Mouse (Mus musculus): ENCODE data around the gene Zfp229. TPM values are rescaled to one million over a fixed set of nuclear protein-coding genes. Genes with fewer than 3 reads are reported as not detected.
"Not testable (repeated sequence)": the region's sequence is repeated elsewhere in the genome, so short reads cannot be mapped to it uniquely, and the experiment has no call there.

Gene Zfp229
- total RNA-seq (2021): 12.3 and 14.2 TPM in 2 replicates
- long read RNA-seq, full-length matches to known transcripts: 1 of 4 reads
- long read RNA-seq, partial matches to known transcripts: 0 of 4 reads
- long read RNA-seq, other reads (novel, unspliced or antisense): 3 of 4 reads

DNA sequence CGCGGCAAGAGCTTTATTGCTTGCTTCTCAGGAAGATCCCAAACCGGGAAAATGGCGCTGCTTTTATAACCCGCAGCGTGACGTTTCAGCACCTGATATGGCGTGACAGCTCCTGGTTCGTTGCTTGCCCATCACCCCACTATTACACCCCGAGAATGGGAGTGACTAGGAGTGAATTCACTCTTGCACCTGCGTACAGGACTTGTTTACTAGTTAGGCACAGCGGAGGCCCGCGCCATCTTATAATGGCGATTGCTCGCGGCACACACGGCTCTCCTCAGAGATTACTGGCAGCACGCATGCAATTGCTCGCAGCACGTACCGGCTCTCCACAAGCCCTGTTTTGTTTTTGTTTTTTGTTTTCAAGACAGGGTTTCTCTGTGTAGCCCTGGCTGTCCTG lies at the start of gene Zfp229:
Gene Zfp229, plus strand, starts transcription at position 301 of the 400 bp plus-strand sequence.
- DNase-seq: not testable (repeated sequence)

DNA sequence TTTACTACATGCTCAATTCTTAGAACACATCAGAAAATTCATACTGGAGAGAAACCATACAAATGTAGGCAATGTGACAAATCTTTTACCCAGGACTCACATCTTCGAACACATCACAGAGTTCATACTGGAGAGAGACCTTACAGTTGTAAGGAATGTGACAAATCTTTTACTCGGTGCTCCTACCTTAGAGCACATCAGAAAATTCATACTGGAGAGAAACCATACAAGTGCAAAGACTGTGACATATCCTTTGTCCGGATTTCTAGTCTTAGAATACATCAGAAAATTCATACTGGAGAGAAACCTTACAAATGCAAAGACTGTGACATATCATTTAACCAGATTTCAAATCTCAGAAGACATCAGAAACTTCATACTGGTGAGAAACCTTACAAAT lies 39.0 kb upstream of the Zfp229 start, which contains the start of gene Gm10226:
Gene Gm10226, plus strand, starts transcription at position 301 of the 400 bp plus-strand sequence.
- DNase-seq: no peak

DNA sequence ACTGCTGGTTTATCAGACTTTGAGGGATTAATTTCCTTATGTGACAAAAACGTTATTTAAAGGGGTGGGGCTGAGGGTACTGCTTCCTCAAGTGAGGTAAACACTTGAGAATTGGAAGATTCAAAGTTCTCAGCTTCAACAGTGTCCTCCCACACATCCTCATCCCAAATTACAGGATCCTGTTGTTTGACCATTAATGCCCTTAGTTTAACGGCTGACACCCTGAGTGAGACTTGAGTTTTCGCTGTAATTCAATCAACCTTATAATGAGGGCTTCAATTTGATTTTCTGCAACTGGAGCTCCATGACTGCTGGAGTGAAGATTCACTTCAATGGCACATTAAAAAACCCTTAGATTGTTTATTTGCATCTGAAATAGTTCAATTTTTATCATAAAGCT lies 37.3 kb upstream of the Zfp229 start:
- no peak for DNase-seq

DNA sequence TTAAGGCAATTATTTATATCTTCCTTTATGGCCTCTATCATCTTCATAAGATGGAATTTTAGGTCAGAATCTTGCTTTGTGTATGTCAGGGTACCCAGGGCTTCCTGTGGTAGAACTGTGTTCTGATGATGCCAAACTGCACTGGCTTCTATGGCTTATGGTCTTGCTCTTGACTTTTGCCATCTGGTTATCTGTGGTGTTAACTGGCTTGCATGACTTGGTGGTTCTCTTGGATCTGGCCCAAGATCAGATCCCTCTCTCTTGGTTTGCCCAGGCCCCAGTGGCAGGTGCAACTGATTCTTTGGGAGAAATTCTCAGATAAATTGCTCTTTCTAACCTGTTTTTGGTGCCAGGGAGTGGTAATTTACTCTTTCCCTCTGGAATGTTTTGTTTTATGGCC lies 34.5 kb upstream of the Zfp229 start:
- DNase-seq: no peak

DNA sequence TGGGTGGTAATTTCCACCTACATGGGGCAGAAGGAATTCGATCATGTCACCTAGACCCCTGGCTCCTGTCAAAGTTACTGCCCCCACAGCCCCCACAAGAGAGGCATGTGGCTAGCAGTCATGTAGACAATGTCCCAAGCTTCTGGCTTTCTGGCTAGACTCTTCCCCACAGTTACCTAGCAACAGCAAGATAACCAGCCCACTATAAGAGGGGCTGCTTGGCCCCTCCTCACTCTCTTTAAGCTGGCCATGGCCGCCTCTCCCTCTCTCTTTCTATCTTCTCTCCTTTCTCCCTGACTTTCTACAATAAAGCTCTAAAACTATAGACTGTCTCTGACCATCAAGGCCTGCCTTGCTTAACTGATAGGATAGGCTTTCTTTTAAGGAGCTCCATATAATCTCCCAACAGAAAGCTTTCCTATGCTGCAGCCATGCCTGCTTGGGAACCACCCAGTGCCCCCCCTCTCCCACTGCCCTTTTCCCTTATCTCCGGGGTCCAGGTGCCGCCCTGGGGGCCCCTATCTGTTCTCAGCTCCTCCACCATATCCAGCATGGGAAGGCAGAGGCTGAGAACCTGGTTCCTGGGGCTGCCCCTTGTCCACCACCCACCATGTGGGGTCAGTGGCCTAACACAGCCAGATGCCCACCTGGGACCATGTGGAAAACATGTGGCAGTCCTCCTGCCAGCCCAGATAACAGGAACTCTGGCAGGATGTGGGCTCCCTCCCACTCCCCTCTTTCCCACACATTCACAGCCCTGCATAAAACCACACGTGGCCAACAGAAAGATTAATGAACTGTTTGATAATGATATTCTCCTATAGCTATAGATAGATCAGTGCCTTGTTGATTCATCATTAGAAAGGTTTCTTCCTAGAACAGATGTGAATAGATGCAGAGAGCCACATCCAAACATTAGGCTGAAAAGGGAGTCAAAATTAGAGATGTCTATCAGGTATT lies 28.0 kb upstream of the Zfp229 start:
- DNase-seq: no peak

DNA sequence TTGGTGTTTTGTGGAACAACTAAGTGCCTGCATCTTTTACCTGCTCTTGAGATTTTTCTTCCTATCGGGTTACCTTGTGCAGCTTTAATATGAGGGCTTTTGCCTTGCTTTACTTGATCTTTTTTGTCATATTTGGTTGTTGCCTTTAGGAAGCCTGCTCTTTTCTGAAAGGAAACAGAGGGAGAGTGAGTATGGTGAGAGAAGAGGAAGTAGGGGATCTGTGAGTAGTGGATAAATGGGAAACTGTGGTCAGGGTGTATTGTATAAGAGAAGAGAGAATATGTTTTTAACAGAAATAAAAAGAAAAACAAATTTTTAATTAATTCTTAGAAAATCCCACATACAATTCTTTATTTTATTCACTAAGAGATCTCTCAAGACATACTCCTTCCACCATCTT lies 27.2 kb upstream of the Zfp229 start:
- no peak for DNase-seq

DNA sequence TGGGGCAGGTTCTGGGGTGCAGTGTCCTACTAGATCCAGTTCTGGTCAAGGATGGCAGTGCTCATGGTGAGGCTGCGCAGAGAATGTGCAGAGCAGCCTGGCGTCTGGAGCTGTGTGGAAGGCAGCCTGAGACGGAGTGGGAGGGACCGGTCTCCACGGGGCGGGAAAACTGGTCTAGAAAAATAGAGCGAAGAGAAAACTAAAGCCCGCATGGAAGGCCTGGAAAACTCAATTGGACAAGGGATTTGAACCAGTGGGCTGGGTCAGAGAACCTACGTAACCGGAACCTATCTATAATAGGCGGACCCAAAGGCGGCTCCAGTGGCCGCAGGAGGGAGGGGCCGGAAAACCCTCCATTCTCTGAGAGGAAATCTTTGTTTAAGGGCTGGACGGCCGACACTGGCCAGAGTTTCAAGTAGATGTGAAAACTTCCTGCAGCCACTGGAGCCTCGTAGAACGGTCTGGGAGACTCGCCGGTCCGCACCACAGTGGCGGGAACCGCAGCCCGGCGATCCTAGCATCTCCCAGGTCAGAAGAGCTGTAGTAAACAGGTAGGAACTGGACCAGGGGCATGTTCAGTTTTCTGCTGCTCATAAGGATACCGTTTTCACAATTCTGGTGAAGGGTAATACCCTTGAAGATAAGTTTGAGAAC lies 23.1 kb upstream of the Zfp229 start, which contains the start of gene Zfp760:
Gene Zfp760, plus strand, starts transcription at position 399 of the 654 bp plus-strand sequence.
- DNase-seq: peak; percentile 76

DNA sequence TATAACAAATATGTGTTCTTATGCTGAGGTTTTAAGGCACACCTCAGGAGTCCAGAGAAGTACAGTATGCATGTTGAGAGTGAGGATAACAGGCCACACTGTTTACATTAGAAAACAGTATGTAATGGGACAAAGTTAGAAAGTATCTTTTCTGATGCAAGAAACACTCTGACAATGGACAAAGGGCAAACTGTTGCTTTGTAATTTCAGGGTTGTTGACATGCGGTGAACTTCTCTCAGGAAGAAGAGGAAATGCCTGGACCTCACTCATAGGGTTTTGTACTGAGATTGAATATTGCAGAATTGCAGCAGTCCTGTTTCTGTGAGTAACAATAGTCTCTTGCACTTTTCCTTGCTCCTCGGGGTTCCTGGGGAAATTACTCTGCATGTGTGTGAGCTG lies 22.2 kb upstream of the Zfp229 start:
- no peak for DNase-seq

DNA sequence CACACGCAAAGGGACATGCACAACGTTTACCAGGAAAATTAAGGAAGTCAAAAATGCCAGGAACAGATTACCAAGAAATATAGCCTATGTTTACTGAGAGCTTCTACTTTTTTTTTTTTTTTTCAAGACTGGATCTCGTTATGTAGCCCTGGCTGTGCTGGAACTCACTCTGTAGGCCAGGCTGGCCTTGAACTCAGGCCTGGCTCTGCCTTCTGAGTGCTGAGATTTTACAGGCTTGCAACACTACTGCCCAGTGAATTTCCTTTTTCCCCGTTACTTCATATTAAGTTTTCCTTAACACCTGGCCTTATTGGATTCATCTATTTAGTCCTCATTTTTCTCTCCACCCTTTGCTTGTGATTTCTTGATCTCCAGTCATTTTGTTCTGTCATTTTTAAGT lies 2.5 kb downstream of the Zfp229 start:
- no peak for DNase-seq

DNA sequence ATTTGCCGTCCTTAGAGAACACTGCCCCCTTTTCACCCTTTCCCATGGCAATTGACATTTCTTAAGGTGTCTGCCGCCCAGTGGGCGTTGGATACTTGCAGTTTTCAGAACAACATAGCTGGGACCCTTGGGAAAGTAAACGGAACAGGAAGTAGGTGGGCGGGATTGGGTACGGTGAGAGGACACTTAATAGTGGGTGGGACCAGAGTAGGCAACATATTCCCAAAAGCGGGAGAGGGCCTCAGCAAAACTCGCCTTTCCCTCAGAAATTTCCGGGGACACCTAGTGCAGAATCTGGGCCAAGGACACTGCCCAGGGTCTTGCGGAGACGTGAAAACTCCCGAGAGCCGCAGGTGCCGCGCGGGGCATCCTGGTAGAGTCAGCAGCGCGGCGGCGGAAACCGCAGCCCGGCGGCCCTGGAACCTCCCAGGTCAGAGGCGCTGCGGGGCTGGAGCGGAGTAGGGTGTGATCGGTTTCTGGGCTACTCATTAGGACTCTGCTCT lies 3.0 kb downstream of the Zfp229 start:
- DNase-seq: peak; percentile 72

DNA sequence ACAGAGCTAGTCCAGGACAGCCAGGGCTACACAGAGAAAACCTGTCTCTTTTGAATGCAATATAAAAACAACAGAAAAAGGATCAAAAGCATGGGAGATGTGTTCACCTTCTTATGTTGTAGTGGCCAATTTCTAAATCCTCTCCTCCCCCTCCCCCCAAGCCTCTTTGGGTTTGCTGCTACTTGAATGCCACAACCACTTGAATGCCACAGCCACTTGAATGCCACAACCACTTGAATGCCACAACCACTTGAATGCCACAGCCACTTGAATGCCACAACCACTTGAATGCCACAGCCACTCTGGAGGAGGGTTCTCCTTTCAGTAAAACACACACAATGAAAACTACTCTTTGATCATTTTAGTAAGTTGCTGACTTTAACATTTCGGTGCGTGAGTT lies 22.2 kb downstream of the Zfp229 start:
- no peak for DNase-seq

DNA sequence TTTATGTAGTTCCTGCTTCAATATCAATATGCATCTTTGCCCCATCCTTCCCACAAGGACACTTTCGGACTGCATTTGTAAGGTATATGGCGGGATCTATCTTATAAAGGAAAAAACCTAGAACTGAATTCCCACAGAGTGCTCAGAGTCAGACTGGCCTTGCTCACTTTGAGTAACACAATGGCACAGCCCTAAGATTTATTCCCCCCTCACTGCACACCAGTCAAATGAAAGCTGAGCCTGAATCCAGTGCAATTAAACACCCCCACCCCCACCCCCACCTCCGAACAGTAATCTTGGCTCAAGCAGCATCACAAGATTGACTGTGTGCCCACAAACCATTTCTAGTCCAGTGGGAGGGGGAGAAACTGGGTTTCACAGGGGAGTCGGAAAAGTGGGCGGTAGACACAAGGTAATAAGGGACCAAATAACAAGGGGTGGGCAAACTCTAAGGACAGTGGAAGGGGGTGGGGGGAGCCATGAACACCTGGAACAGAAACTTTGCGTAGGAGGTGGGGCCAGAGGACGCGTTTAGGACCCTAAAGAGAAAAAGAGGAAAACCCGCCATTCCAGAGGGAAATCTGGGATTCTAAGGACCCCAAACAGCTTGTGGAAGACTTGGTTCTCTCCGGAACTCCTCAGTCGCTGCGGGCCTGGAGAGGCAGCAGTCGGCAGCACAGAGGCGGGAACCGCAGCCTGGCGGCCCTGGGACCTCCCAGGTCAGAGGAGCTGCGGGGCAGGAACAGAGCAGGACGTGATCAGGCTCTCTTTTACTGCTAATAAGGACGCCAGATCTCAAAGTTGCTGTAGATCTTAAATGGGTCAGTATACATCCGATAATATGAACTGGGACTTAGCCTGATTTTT lies 23.0 kb downstream of the Zfp229 start:
- peak; percentile 13 for DNase-seq

DNA sequence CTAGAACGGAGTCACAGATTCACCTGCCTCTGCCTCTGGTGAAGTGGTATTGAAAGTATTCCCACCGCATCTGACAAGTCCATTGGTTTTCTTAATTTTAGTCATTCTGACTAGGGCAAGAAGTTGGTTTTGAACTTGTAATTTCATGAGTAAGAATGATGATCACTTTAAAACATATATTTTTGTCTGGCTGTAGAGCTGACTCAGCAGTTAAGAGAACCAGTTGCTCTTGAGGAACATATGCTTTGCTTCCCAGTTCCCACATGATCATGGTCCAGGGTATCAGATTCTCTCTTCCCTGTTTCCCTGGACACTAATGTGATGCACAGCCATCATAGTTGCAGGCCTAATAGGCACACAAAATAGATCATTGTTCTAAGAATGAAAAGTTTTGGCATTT lies 39.7 kb downstream of the Zfp229 start:
- DNase-seq: no peak

DNA sequence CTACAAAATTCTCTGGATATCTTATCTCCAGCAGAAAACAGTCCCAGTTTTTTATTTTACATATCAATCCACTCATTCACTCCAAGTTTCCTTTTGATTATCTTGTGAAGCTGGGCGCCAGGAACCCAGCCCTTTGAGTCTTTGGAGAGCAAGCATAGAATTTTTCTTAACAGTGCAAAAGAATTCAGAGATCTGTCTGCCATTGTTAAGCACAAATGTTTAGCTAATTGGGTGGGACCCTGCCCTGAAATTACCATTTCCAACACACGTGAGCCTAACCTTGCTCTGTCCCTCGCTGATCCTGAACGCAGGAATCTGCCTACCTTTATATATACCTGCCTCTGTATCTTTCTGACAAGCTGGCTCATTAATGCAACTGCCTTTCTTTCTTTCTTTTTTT lies 61.7 kb downstream of the Zfp229 start:
- DNase-seq: no peak

DNA sequence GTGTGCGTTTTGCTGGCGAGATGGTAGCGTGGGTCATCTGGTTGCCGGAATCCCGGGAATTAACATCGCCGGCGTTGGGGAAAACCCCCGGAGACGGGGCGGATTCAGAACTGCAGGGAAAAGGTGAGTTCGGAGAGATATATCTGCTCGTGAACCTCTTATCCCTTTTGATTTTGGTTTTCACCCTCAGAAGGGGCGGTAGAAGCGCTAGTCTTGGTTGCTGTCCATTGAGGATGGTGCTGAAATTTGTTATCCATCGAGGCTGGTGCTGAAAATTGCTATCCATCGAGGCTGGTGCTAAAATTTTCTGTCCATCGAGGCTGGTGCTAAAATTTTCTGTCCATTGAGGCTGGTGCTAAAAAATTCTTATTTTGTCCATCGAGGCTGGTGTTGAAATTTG lies 70.8 kb downstream of the Zfp229 start:
- DNase-seq: not testable (repeated sequence)

Other genes starting within 250 kb of the Zfp229 start
- 4.7 and 5.4 TPM in 2 replicates for gene Zfp53, start 241.8 kb upstream of the Zfp229 start, total RNA-seq (2021)
- gene Zfp52, start 195.3 kb upstream of the Zfp229 start, total RNA-seq (2021): 30.4 and 31.9 TPM in 2 replicates
- gene Zfp948, start 163.8 kb upstream of the Zfp229 start, total RNA-seq (2021): 10.0 and 10.7 TPM in 2 replicates
- gene Zfp983, start 80.2 kb upstream of the Zfp229 start, total RNA-seq (2021): 7.8 and 10.0 TPM in 2 replicates
- gene Gm10226, start 38.9 kb upstream of the Zfp229 start, total RNA-seq (2021): 6.0 TPM in 1 of 2 replicates, not detected in the other
- gene Zfp760, start 23.1 kb upstream of the Zfp229 start, total RNA-seq (2021): 7.9 and 8.3 TPM in 2 replicates
- 2.9 and 3.3 TPM in 2 replicates for gene Zfp820, start 115.0 kb downstream of the Zfp229 start, total RNA-seq (2021)
- 2.2 and 3.2 TPM in 2 replicates for gene Zfp995, start 179.1 kb downstream of the Zfp229 start, total RNA-seq (2021)
- 11.2 and 11.7 TPM in 2 replicates for gene Zfp942, start 231.7 kb downstream of the Zfp229 start, total RNA-seq (2021)
- 12.5 and 14.4 TPM in 2 replicates for gene Zfp943, start 231.8 kb downstream of the Zfp229 start, total RNA-seq (2021)

Data from adrenal gland, postnatal 25 days (tissue).